Mouse (Mus musculus): ENCODE measurements around the gene Eif4g3. TPM values are rescaled to one million over a fixed set of nuclear protein-coding genes. Genes with fewer than 3 reads are reported as not detected.
"Not testable (repeated sequence)": the region's sequence is repeated elsewhere in the genome, so short reads cannot be mapped to it uniquely, and the experiment has no call there.

Gene Eif4g3
- total and polyA plus RNA-seq, 3 experiments = 25.5 to 97.9 (median 72.3) TPM

GRCm38 (mm10) chr4:138056658-138057057, 63.8 kb downstream of the Eif4g3 start:
- Histone ChIP-seq H3K4me3 (ENCODE audit: low read depth, low read length) (no peak overlapping the region), H3K36me3 (replicated peaks) (peaks cover 71% of the 10 kb centered on the region)

GRCm38 (mm10) chr4:138057196-138057754, 64.5 kb downstream of the Eif4g3 start:
- H3K36me3 ChIP-seq (replicated peaks) = peaks cover 74% of the 10 kb centered on the region
- not testable (repeated sequence) for H3K4me3 ChIP-seq (ENCODE audit: low read depth, low read length); DNase-seq (ENCODE audit: low spot score); H3K9me3 ChIP-seq (replicated peaks); ATAC-seq (ENCODE audit: extremely low read depth, insufficient number of reproducible peaks, low FRiP score, poor library complexity, severe bottlenecking); H3K27me3 ChIP-seq (ENCODE audit: insufficient read depth, low read length); H3K4me1 ChIP-seq (ENCODE audit: insufficient read depth, low read depth, low read length)

More at GRCm38 (mm10) chr4:138056658-138057057, 63.8 kb downstream of the Eif4g3 start:
- H3K4me1 ChIP-seq (ENCODE audit: insufficient read depth, low read depth, low read length) = no peaks in the 10 kb centered on the region; the same call in 1 of the 2 replicates
- no peaks in the 10 kb centered on the region for H3K9me3 ChIP-seq (replicated peaks)
- ATAC-seq (ENCODE audit: extremely low read depth, insufficient number of reproducible peaks, low FRiP score, poor library complexity, severe bottlenecking) (no peak), DNase-seq (ENCODE audit: low spot score) (no peak)
- no peaks in the 10 kb centered on the region for H3K27me3 ChIP-seq (ENCODE audit: insufficient read depth, low read length)
- TF ChIP-seq GATA1 (IDR thresholded peaks at IDR 0.05; ENCODE audit: borderline replicate concordance, low read length) (no peak), POLR2AphosphoS5 (IDR thresholded peaks at IDR 0.05; ENCODE audit: insufficient replicate concordance, low read depth, low read length) (no peak), CTCF (IDR thresholded peaks at IDR 0.05; ENCODE audit: low read depth, low read length) (no peak), GATA2 (IDR thresholded peaks at IDR 0.05; ENCODE audit: borderline replicate concordance, low read depth, low read length) (no peak), TAL1 (conservative IDR thresholded peaks at IDR 0.05; ENCODE audit: low read depth, low read length) (no peak)

- Histone ChIP-seq H3K36me3 (replicated peaks) (peaks cover 76% of the 10 kb centered on the region), H3K27me3 (ENCODE audit: insufficient read depth, low read length) (no peaks in the 10 kb centered on the region), H3K4me3 (ENCODE audit: low read depth, low read length) (no peak overlapping the region), H3K4me1 (ENCODE audit: insufficient read depth, low read depth, low read length) (peaks cover 2% of the 10 kb centered on the region), H3K9me3 (replicated peaks) (no peaks in the 10 kb centered on the region)
- no peak for TF ChIP-seq GATA2 (IDR thresholded peaks at IDR 0.05; ENCODE audit: borderline replicate concordance, low read depth, low read length)
- TF ChIP-seq TAL1 (conservative IDR thresholded peaks at IDR 0.05; ENCODE audit: low read depth, low read length) = no peak
- no peak for TF ChIP-seq CTCF (IDR thresholded peaks at IDR 0.05; ENCODE audit: low read depth, low read length)
- no peak for TF ChIP-seq GATA1 (IDR thresholded peaks at IDR 0.05; ENCODE audit: borderline replicate concordance, low read length)
- TF ChIP-seq POLR2AphosphoS5 (IDR thresholded peaks at IDR 0.05; ENCODE audit: insufficient replicate concordance, low read depth, low read length) = no peak
- no peak for DNase-seq (ENCODE audit: low spot score)
- no peak for ATAC-seq (ENCODE audit: extremely low read depth, insufficient number of reproducible peaks, low FRiP score, poor library complexity, severe bottlenecking)
Measured at GRCm38 (mm10) chr4:138061161-138061560, 68.3 kb downstream of the Eif4g3 start.

GRCm38 (mm10) chr4:138063372-138064265, 70.8 kb downstream of the Eif4g3 start:
- DNase-seq (ENCODE audit: low spot score) (no peak), ATAC-seq (ENCODE audit: extremely low read depth, insufficient number of reproducible peaks, low FRiP score, poor library complexity, severe bottlenecking) (no peak)
- Histone ChIP-seq H3K36me3 (replicated peaks) (peaks cover 78% of the 10 kb centered on the region), H3K4me1 (ENCODE audit: insufficient read depth, low read depth, low read length) (peaks cover 2% of the 10 kb centered on the region), H3K9me3 (replicated peaks) (no peaks in the 10 kb centered on the region), H3K4me3 (ENCODE audit: low read depth, low read length) (no peak overlapping the region), H3K27me3 (ENCODE audit: insufficient read depth, low read length) (no peaks in the 10 kb centered on the region)
- TF ChIP-seq POLR2AphosphoS5 (IDR thresholded peaks at IDR 0.05; ENCODE audit: insufficient replicate concordance, low read depth, low read length) = no peak
- no peak for TF ChIP-seq GATA1 (IDR thresholded peaks at IDR 0.05; ENCODE audit: borderline replicate concordance, low read length)
- no peak for TF ChIP-seq GATA2 (IDR thresholded peaks at IDR 0.05; ENCODE audit: borderline replicate concordance, low read depth, low read length)
- no peak for TF ChIP-seq CTCF (IDR thresholded peaks at IDR 0.05; ENCODE audit: low read depth, low read length)
- TF ChIP-seq TAL1 (conservative IDR thresholded peaks at IDR 0.05; ENCODE audit: low read depth, low read length) = no peak

- H3K4me3 ChIP-seq (ENCODE audit: low read depth, low read length) = no peak overlapping the region
- DNase-seq (ENCODE audit: low spot score) (no peak), ATAC-seq (ENCODE audit: extremely low read depth, insufficient number of reproducible peaks, low FRiP score, poor library complexity, severe bottlenecking) (no peak)
- H3K27me3 ChIP-seq (ENCODE audit: insufficient read depth, low read length) = no peaks in the 10 kb centered on the region
- no peak for TF ChIP-seq CTCF (IDR thresholded peaks at IDR 0.05; ENCODE audit: low read depth, low read length)
- TF ChIP-seq POLR2AphosphoS5 (IDR thresholded peaks at IDR 0.05; ENCODE audit: insufficient replicate concordance, low read depth, low read length) = no peak
- TF ChIP-seq TAL1 (conservative IDR thresholded peaks at IDR 0.05; ENCODE audit: low read depth, low read length) = no peak
- no peak for TF ChIP-seq GATA2 (IDR thresholded peaks at IDR 0.05; ENCODE audit: borderline replicate concordance, low read depth, low read length)
- no peak for TF ChIP-seq GATA1 (IDR thresholded peaks at IDR 0.05; ENCODE audit: borderline replicate concordance, low read length)
- H3K9me3 ChIP-seq (replicated peaks) = no peaks in the 10 kb centered on the region
- peaks cover 89% of the 10 kb centered on the region for H3K36me3 ChIP-seq (replicated peaks)
- H3K4me1 ChIP-seq (ENCODE audit: insufficient read depth, low read depth, low read length) = peaks cover 2% of the 10 kb centered on the region
Measured at GRCm38 (mm10) chr4:138064882-138065592, 72.2 kb downstream of the Eif4g3 start.

GRCm38 (mm10) chr4:138065593-138066169, 72.9 kb downstream of the Eif4g3 start:
- Histone ChIP-seq H3K27me3 (ENCODE audit: insufficient read depth, low read length) (no peaks in the 10 kb centered on the region), H3K9me3 (replicated peaks) (no peaks in the 10 kb centered on the region), H3K4me3 (ENCODE audit: low read depth, low read length) (no peak overlapping the region), H3K36me3 (replicated peaks) (peaks cover 94% of the 10 kb centered on the region), H3K4me1 (ENCODE audit: insufficient read depth, low read depth, low read length) (peaks cover 2% of the 10 kb centered on the region)
- TF ChIP-seq CTCF (IDR thresholded peaks at IDR 0.05; ENCODE audit: low read depth, low read length) (no peak), GATA1 (IDR thresholded peaks at IDR 0.05; ENCODE audit: borderline replicate concordance, low read length) (no peak), POLR2AphosphoS5 (IDR thresholded peaks at IDR 0.05; ENCODE audit: insufficient replicate concordance, low read depth, low read length) (no peak)
- no peak for DNase-seq (ENCODE audit: low spot score)
- ATAC-seq (ENCODE audit: extremely low read depth, insufficient number of reproducible peaks, low FRiP score, poor library complexity, severe bottlenecking) = no peak
